Mouse (Mus musculus) erythroid progenitor cell, adult 5-6 weeks (primary cell): Measurements from ENCODE around the gene Olfr722. TPM values are rescaled to one million over a fixed set of nuclear protein-coding genes. Genes with fewer than 3 reads are reported as not detected.
"Not testable (repeated sequence)": the region's sequence is repeated elsewhere in the genome, so short reads cannot be mapped to it uniquely, and the experiment has no call there.

Experiments used
- ATAC-seq: replicated peaks from 2 replicates; pipeline ENCODE4 v1.8.0; 2016; ENCODE audit warnings: moderate number of reproducible peaks, mild to moderate bottlenecking, moderate TSS enrichment, inconsistent platforms; ENCODE audit not compliant: poor library complexity, low FRiP score, severe bottlenecking
- total RNA-seq, 2 experiments: library from RNA; stranded (forward) in 1 of 2; stranded (reverse) in 1 of 2; fragments of 150-400 nt in 1 of 2; fragments of 186-747, 209-891 nt in 1 of 2; gene quantifications; 2 replicates each; pipeline versions ENCODE4 v1.2.3 to v1.2.4; 2015 to 2017; ENCODE audit warnings: low replicate concordance in 2 of 2

Olfr722 gene
- total RNA-seq (2015; ENCODE audit: low replicate concordance) (not detected in 2 replicates), total RNA-seq (2017; ENCODE audit: low replicate concordance) (not detected in 2 replicates)

GRCm38 (mm10) chr14:49901899-49902298 lies at the start of gene Olfr722:
Gene Olfr722, minus strand, starts transcription at chr14:49901999.
- no peak for ATAC-seq

DNA sequence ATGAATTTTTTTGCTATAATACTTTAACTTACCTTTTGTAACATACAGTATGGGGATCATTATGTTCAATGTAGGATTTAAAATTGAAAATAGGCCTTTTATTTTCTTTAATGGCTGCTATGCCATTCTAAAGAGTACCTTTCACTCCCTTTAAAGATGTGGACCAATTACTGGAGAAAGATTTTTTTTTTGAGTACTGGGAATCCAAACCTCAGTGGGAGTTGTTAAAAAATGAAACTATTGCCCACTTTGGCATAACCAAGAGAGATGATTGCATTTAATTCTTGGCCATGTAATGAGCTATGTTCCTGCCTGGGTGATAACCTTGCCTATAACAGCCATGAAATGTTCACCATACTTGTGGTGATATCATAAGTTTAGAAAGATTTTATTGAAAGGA lies 29.9 kb upstream of the Olfr722 start, which contains the start of gene Olfr723:
Gene Olfr723, minus strand, starts transcription at position 101 of the 400 bp plus-strand sequence.
- not testable (repeated sequence) for ATAC-seq

DNA sequence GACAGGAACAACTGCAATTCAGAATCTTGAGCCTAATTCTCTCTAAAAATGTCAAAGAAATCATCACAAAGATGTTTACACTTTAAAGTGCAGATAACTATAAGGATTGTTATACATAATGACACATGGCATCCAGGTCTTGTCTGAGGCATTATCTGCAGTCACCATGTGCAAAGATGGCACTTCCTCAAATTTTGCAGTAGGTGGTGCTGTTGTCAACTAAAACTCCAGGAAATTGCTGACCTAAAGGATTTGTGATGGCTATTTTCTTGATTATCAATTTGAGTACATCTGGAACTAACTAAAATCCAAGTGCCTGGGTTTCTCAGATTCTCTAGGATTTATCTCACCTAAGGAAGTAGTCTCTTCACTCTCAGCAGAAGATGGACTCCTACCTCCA lies 41.4 kb downstream of the Olfr722 start:
- ATAC-seq: no peak

Other genes starting within 250 kb of the Olfr722 start
- not detected in 2 replicates for gene Armh4, start 118.6 kb downstream of the Olfr722 start, total RNA-seq (2015; ENCODE audit: low replicate concordance)
- gene Armh4, start 118.6 kb downstream of the Olfr722 start, total RNA-seq (2017; ENCODE audit: low replicate concordance): not detected in 2 replicates
- gene Olfr723, start 29.8 kb upstream of the Olfr722 start, total RNA-seq (2015; ENCODE audit: low replicate concordance): not detected in 2 replicates
- gene Olfr723, start 29.8 kb upstream of the Olfr722 start, total RNA-seq (2017; ENCODE audit: low replicate concordance): not detected in 2 replicates
- gene Olfr724, start 61.3 kb upstream of the Olfr722 start, total RNA-seq (2015; ENCODE audit: low replicate concordance): not detected in 2 replicates
- gene Olfr724, start 61.3 kb upstream of the Olfr722 start, total RNA-seq (2017; ENCODE audit: low replicate concordance): not detected in 2 replicates
- not detected in 2 replicates for gene Olfr725, start 138.4 kb upstream of the Olfr722 start, total RNA-seq (2015; ENCODE audit: low replicate concordance)
- gene Olfr725, start 138.4 kb upstream of the Olfr722 start, total RNA-seq (2017; ENCODE audit: low replicate concordance): not detected in 2 replicates
- not detected in 2 replicates for gene Olfr726, start 189.0 kb upstream of the Olfr722 start, total RNA-seq (2015; ENCODE audit: low replicate concordance)
- not detected in 2 replicates for gene Olfr726, start 189.0 kb upstream of the Olfr722 start, total RNA-seq (2017; ENCODE audit: low replicate concordance)
- gene Olfr727, start 221.2 kb upstream of the Olfr722 start, total RNA-seq (2015; ENCODE audit: low replicate concordance): not detected in 2 replicates
- not detected in 2 replicates for gene Olfr727, start 221.2 kb upstream of the Olfr722 start, total RNA-seq (2017; ENCODE audit: low replicate concordance)
- not detected in 2 replicates for gene Olfr728, start 240.7 kb upstream of the Olfr722 start, total RNA-seq (2015; ENCODE audit: low replicate concordance)
- gene Olfr728, start 240.7 kb upstream of the Olfr722 start, total RNA-seq (2017; ENCODE audit: low replicate concordance): not detected in 2 replicates